ENCODE assay signal across 15 mouse cellular contexts in the genomic region with DNA sequence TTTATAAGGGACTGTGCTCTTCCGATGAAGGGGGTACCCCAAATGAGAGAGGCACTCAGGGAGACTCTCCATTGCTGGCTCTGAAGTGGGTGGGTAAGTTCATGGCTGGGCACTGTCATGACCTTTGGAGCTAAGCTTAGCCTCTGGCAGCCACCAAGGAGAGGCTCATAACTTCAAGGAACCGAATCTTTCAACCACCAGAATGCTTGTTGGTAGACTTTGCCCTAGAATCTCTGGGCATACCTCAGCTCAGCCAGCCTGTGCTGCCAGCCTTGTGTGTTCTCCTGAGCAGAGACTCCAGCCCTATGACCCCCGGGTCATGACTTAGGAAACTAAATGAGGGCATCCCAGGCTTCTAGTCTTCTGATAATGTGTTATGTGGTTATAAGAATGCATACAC. TPM values are rescaled to one million over a fixed set of nuclear protein-coding genes. Genes with fewer than 3 reads are reported as not detected.
A peak's percentile ranks its signal among the peaks of the same experiment; 100 is the strongest.
DNase-seq lines count a peak whose midpoint lies in the region; ATAC-seq and TF ChIP-seq lines count a peak whose summit lies in the region.
"Had no signal": no experiment of that assay in that cellular context is flagged by ENCODE, and none has a peak within 500 bp of the region (broad histone marks: within the 10 kb centered on the region; RNA-seq: fewer than 3 reads in every experiment).

No protein-coding gene starts in this region.

- no peak overlapping the region for H3K4me2 ChIP-seq in neural tube, embryonic 13.5 days
- no peak overlapping the region for H3K4me2 ChIP-seq in neural tube, embryonic 15.5 days

- intact Hi-C loops in gastrocnemius, adult 2 months (cut with DNase I) = no loop called here
- intact Hi-C loops in gastrocnemius, postnatal 14 days (cut with DNase I; ENCODE audit: low total_unique reads) = no loop called here

- DNase-seq in gastrocnemius, adult 2 months = no peak
- no peak for DNase-seq in gastrocnemius, postnatal 14 days
- peak; percentile 47 for DNase-seq in large intestine, adult 2 months (ENCODE audit: low read depth, low spot score)
- DNase-seq in embryo, embryonic 10.5 days (ENCODE audit: low spot score) = no peak
- DNase-seq in retina, postnatal 1 day = no peak
- DNase-seq in cerebellum, adult 9-11 months = no peak
- DNase-seq: adrenal gland, adult 2 months; cerebellum, adult 11-12 months; heart, postnatal 14 days; layer of hippocampus, postnatal 36 days; spleen, adult 18-20 months had no signal

- no peak overlapping the region for H3K4me3 ChIP-seq in gastrocnemius, adult 2 months
- no peak overlapping the region for H3K4me3 ChIP-seq in neural tube, embryonic 13.5 days
- no peak overlapping the region for H3K4me3 ChIP-seq in neural tube, embryonic 15.5 days (replicated peaks)

- H3K36me3 ChIP-seq in neural tube, embryonic 13.5 days = no peaks in the 10 kb centered on the region
- H3K36me3 ChIP-seq in neural tube, embryonic 15.5 days = no peaks in the 10 kb centered on the region

- TF ChIP-seq CTCF in gastrocnemius, adult 2 months (IDR thresholded peaks at IDR 0.05) = no peak

- no peak for ATAC-seq in neural tube, embryonic 13.5 days (ENCODE audit: low read depth)
- ATAC-seq in neural tube, embryonic 15.5 days (ENCODE audit: low FRiP score) = no peak

- H3K9me3 ChIP-seq in neural tube, embryonic 13.5 days = no peaks in the 10 kb centered on the region
- H3K9me3 ChIP-seq in neural tube, embryonic 15.5 days (replicated peaks) = no peaks in the 10 kb centered on the region
- H3K9me3 ChIP-seq: megakaryocyte, embryonic 14.5 days had no signal

- peak overlapping the region; percentile 66 for H3K27ac ChIP-seq in gastrocnemius, adult 2 months
- H3K27ac ChIP-seq in neural tube, embryonic 13.5 days (replicated peaks) = peak overlapping the region; percentile 80
- no peak overlapping the region; the same call in 1 of the 2 replicates for H3K27ac ChIP-seq in neural tube, embryonic 15.5 days (replicated peaks)
- H3K27ac ChIP-seq: liver, embryonic 14.5 days had no signal

- H3K4me1 ChIP-seq in neural tube, embryonic 13.5 days (replicated peaks) = peaks cover 100% of the 10 kb centered on the region
- H3K4me1 ChIP-seq in neural tube, embryonic 15.5 days = peaks cover 86% of the 10 kb centered on the region

- no peak overlapping the region for H3K9ac ChIP-seq in neural tube, embryonic 13.5 days
- H3K9ac ChIP-seq in neural tube, embryonic 15.5 days (replicated peaks) = no peak overlapping the region
- H3K9ac ChIP-seq: liver, embryonic 14.5 days had no signal

- no peaks in the 10 kb centered on the region for H3K27me3 ChIP-seq in neural tube, embryonic 13.5 days
- no peaks in the 10 kb centered on the region for H3K27me3 ChIP-seq in neural tube, embryonic 15.5 days (replicated peaks)
- H3K27me3 ChIP-seq: megakaryocyte, embryonic 14.5 days had no signal

- WGBS in neural tube, embryonic 13.5 days = 80% methylated on average over 3 of the region's 3 CpGs
- 82% methylated on average over 3 of the region's 3 CpGs for WGBS in neural tube, embryonic 15.5 days
- WGBS in large intestine, adult 2 months = 32% methylated on average over 3 of the region's 3 CpGs

RNA-seq across cellular contexts. Expression of gene Sept11, which starts 35.5 kb away (rescaled TPM):
- 10 to 100 TPM; 85.1 to 87.6 TPM for total RNA-seq in gastrocnemius, adult 2 months (2021)
- total RNA-seq in gastrocnemius, postnatal 14 days (2021) = 100 to 1,000 TPM; 101 to 111 TPM
- 156 and 189 TPM in 2 replicates for polyA plus RNA-seq in neural tube, embryonic 13.5 days (2015; fragmentation: Nextera tagmentation; extraction: Ambion mirVana)
- 134 and 140 TPM in 2 replicates for polyA plus RNA-seq in neural tube, embryonic 15.5 days (2015; fragmentation: Nextera tagmentation; extraction: Ambion mirVana)
- polyA plus RNA-seq in large intestine, adult 2 months (2012; rRNA removed) = 28.2 and 29.9 TPM in 2 replicates
